Mouse (Mus musculus): ENCODE data around the gene Chd9.

DNA sequence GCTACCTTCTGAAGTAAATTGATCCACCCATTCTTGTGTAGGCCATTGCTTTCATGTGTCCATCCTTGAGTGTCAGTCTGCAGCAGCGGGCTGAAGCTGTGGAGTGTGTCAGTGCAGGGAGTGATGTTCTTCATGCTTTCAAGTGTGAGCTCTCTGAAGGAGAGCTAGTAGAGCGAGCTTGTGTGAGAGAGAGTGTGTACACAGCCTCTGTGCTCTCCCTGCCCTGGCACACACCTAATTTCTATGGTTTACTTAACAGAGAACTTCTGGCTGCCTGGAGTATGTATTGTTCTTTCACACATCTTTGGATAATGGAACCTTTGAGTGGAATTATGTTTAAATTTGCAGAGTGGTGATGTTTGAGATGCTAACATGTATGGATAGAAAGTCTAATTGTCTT is 261.4 kb downstream of the Chd9 start:
- no peak for TF ChIP-seq GATA1 (IDR thresholded peaks at IDR 0.05; ENCODE audit: low read length)
- TF ChIP-seq TAL1 (IDR thresholded peaks at IDR 0.05; ENCODE audit: low read length) = no peak

Measured in erythroblast, embryonic 14.5 days (primary cell).